Mouse (Mus musculus): ENCODE data around the gene Shc2. TPM values are rescaled to one million over a fixed set of nuclear protein-coding genes. Genes with fewer than 3 reads are reported as not detected.
A peak's percentile ranks its signal among the peaks of the same experiment; 100 is the strongest.

Gene Shc2
- polyA plus RNA-seq (2012; rRNA removed), result 0.97 and 1.6 TPM in 2 replicates

DNA sequence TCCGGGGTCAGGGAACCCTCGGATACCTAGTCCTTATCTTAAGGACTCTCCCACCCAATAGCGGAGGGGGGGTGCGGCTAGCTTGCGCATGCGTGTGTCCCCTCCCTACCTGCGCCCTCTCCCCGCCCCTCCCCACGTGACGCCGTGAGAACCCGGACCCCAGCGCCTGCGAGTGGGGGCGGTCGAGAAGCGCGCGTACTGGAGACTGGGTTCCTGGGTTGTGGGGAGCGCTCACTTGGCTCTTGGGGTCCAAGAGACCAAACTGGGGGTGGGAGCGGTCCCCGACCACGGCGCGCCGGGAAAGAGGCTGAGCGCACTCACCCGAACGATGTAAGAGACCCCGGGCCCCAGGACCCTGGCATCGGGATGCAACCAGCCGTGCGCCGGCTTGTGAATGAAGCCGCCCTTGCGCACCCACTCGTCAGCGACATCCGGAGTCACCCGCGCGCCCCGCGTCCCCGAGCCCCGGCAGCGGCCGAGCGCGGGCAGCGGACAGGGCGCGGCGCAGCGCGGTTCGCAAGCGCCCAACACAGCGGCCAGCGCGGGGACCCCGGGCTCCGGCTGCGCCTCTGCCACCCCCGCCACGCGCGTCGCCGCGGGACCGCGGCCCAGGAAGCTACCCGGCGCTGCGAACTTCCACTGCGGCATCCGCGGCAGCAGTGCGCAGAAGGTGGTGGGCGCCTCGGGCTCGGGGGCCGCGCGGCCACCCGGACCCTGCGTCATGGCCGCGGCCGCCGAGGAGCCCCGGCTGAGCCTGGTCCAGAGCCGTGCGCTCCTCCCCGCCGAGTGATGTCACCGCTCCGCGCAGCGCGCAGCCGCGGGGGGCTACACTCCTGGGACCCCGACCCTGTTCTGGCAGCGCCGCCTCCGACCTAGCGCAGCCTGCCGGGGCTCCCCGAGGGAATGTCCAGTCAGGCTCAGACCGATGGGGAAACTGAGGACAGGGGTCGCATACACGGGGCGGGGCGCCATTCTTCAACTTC lies at the start of gene Shc2:
Gene Shc2 (minus strand): TSS at position 791 of the 983 bp plus-strand sequence.
- H3K36me3 ChIP-seq (ENCODE audit: control insufficient read depth, insufficient read depth, low read length), result no peaks in the 10 kb centered on the region
- H3K4me1 ChIP-seq (ENCODE audit: control insufficient read depth, insufficient read depth, low read length), result no peaks in the 10 kb centered on the region
- DNase-seq, result no peak
- peak within 1 kb of the TSS; percentile 18; the same call in 1 of the 2 replicates for H3K4me3 ChIP-seq (ENCODE audit: insufficient read depth, low read depth, low read length)
- TF ChIP-seq CTCF (conservative IDR thresholded peaks at IDR 0.05; ENCODE audit: insufficient read depth, insufficient read length, low read depth, low read length) (no peak), POLR2A (IDR thresholded peaks at IDR 0.05; ENCODE audit: low read depth, low read length) (no peak)
- 1% methylated on average over 112 of the region's 116 CpGs for WGBS
- H3K27ac ChIP-seq (ENCODE audit: insufficient read depth, low read depth, low read length), result no peak within 1 kb of the TSS
- H3K27me3 ChIP-seq (replicated peaks; ENCODE audit: control insufficient read depth, insufficient read depth, low read length), result no peaks in the 10 kb centered on the region; the same call in 1 of the 2 replicates

DNA sequence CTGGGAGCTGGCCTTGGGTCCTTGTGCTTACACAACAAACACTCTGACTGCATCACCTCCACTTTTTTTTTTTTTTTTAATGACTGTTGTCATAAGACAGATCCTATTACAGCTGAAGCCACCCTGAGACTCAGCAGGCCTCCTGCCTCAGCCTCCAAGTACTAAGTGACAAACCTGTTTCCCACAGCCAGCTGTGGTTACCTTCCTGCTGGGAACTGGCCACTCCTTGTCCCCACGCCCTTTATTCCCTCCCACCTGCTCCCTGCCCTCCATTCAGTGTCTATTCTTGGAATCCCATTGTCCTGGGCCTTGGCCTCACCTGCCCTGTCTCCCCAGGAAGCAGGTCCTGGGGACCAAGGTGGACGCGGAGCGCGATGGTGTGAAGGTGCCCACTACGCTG lies 49.8 kb upstream of the Shc2 start:
- WGBS, result 92% methylated on average over 6 of the region's 6 CpGs
- Histone ChIP-seq H3K4me3 (ENCODE audit: insufficient read depth, low read depth, low read length) (no peak overlapping the region), H3K27ac (ENCODE audit: insufficient read depth, low read depth, low read length) (no peak overlapping the region), H3K4me1 (ENCODE audit: control insufficient read depth, insufficient read depth, low read length) (peaks cover 10% of the 10 kb centered on the region; the same call in 1 of the 2 replicates), H3K27me3 (replicated peaks; ENCODE audit: control insufficient read depth, insufficient read depth, low read length) (no peaks in the 10 kb centered on the region), H3K36me3 (ENCODE audit: control insufficient read depth, insufficient read depth, low read length) (no peaks in the 10 kb centered on the region)
- no peak for DNase-seq
- TF ChIP-seq CTCF (conservative IDR thresholded peaks at IDR 0.05; ENCODE audit: insufficient read depth, insufficient read length, low read depth, low read length), result no peak
- TF ChIP-seq POLR2A (IDR thresholded peaks at IDR 0.05; ENCODE audit: low read depth, low read length), result no peak

DNA sequence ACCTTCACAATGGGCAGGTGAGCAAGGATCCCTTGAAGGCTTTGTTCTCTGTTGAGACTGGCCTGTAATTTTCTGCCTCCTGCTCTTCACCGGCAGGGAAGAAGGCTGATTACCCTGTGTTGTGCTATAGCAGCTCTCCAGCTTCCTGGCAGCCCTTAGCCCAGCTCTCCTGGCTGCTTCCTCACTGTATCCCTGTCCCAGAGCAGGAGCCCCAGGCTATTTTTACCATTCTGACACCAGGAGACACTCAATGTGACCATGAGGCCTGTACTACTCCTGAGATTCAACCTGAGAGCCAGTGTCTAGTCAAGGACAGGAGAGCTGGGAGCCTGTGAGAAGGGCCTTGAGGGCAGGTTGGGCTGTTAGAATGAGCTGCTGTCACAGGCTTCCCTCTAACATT lies 49.0 kb upstream of the Shc2 start:
- H3K4me1 ChIP-seq (ENCODE audit: control insufficient read depth, insufficient read depth, low read length), result peaks cover 10% of the 10 kb centered on the region; the same call in 1 of the 2 replicates
- no peaks in the 10 kb centered on the region for H3K27me3 ChIP-seq (replicated peaks; ENCODE audit: control insufficient read depth, insufficient read depth, low read length)
- H3K36me3 ChIP-seq (ENCODE audit: control insufficient read depth, insufficient read depth, low read length), result no peaks in the 10 kb centered on the region
- H3K4me3 ChIP-seq (ENCODE audit: insufficient read depth, low read depth, low read length), result no peak overlapping the region
- TF ChIP-seq POLR2A (IDR thresholded peaks at IDR 0.05; ENCODE audit: low read depth, low read length) (no peak), CTCF (conservative IDR thresholded peaks at IDR 0.05; ENCODE audit: insufficient read depth, insufficient read length, low read depth, low read length) (no peak)
- DNase-seq, result no peak
- 84% methylated on average over 1 of the region's 1 CpGs for WGBS
- no peak overlapping the region for H3K27ac ChIP-seq (ENCODE audit: insufficient read depth, low read depth, low read length)

DNA sequence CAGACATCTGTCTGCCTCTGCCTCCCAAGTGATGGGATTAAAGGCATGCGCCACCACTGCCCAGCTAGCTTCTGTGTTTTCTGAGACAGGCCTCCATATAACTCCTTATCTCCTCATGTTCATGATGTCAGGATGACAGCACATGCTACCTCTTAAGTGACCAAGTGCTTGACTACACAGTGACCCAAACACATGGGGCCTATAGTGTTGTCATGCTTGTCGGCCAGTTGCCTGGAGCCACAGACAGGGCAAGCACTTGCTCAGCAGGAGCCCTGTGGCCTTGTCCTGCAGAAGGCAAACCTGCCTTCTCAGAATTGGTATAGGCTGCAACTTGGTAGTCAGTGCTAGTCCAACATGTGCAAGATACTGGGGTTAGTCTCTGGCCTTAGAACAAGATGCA lies 48.5 kb upstream of the Shc2 start:
- TF ChIP-seq CTCF (conservative IDR thresholded peaks at IDR 0.05; ENCODE audit: insufficient read depth, insufficient read length, low read depth, low read length) (no peak), POLR2A (IDR thresholded peaks at IDR 0.05; ENCODE audit: low read depth, low read length) (no peak)
- Histone ChIP-seq H3K36me3 (ENCODE audit: control insufficient read depth, insufficient read depth, low read length) (no peaks in the 10 kb centered on the region), H3K27ac (ENCODE audit: insufficient read depth, low read depth, low read length) (no peak overlapping the region), H3K27me3 (replicated peaks; ENCODE audit: control insufficient read depth, insufficient read depth, low read length) (no peaks in the 10 kb centered on the region), H3K4me1 (ENCODE audit: control insufficient read depth, insufficient read depth, low read length) (peaks cover 10% of the 10 kb centered on the region; the same call in 1 of the 2 replicates), H3K4me3 (ENCODE audit: insufficient read depth, low read depth, low read length) (no peak overlapping the region)
- no peak for DNase-seq
- WGBS, result 91% methylated on average over 2 of the region's 2 CpGs

DNA sequence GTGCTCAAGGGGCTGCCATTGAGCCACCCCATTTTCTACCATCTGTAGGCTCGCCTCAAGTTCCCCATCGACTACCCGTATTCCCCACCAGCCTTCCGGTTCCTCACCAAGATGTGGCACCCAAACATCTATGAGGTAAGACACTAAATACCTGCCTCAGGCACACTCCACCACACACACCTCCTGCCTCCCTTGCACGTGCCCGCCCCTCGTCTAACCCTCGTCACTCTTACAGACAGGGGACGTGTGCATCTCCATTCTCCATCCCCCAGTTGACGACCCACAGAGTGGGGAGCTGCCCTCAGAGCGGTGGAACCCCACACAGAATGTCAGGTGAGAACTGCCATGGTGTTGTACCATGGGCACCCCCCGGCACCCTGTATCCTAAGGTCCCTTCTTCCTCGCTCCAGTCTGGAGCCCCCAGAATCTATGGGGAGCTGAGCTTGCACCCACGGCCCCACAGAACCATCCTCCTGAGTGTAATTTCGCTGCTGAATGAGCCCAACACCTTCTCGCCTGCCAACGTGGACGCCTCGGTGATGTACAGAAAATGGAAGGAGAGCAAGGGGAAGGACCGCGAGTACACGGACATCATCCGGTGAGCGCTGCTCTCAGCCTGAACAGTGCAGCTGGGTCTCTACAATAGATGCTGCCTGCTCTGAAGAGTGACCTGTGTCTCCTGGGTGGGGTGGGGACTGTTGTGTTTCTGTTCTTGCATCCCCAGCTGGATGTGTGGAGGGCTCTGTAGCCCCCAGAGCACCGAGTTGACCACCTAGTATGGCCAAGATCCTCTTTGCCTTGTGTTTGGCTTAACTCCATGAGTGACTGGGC lies 47.3 kb upstream of the Shc2 start:
- Histone ChIP-seq H3K4me1 (ENCODE audit: control insufficient read depth, insufficient read depth, low read length) (peaks cover 10% of the 10 kb centered on the region; the same call in 1 of the 2 replicates), H3K27ac (ENCODE audit: insufficient read depth, low read depth, low read length) (no peak overlapping the region), H3K4me3 (ENCODE audit: insufficient read depth, low read depth, low read length) (no peak overlapping the region), H3K36me3 (ENCODE audit: control insufficient read depth, insufficient read depth, low read length) (no peaks in the 10 kb centered on the region), H3K27me3 (replicated peaks; ENCODE audit: control insufficient read depth, insufficient read depth, low read length) (no peaks in the 10 kb centered on the region)
- WGBS, result 90% methylated on average over 25 of the region's 25 CpGs
- TF ChIP-seq CTCF (conservative IDR thresholded peaks at IDR 0.05; ENCODE audit: insufficient read depth, insufficient read length, low read depth, low read length) (no peak), POLR2A (IDR thresholded peaks at IDR 0.05; ENCODE audit: low read depth, low read length) (no peak)
- DNase-seq, result no peak

DNA sequence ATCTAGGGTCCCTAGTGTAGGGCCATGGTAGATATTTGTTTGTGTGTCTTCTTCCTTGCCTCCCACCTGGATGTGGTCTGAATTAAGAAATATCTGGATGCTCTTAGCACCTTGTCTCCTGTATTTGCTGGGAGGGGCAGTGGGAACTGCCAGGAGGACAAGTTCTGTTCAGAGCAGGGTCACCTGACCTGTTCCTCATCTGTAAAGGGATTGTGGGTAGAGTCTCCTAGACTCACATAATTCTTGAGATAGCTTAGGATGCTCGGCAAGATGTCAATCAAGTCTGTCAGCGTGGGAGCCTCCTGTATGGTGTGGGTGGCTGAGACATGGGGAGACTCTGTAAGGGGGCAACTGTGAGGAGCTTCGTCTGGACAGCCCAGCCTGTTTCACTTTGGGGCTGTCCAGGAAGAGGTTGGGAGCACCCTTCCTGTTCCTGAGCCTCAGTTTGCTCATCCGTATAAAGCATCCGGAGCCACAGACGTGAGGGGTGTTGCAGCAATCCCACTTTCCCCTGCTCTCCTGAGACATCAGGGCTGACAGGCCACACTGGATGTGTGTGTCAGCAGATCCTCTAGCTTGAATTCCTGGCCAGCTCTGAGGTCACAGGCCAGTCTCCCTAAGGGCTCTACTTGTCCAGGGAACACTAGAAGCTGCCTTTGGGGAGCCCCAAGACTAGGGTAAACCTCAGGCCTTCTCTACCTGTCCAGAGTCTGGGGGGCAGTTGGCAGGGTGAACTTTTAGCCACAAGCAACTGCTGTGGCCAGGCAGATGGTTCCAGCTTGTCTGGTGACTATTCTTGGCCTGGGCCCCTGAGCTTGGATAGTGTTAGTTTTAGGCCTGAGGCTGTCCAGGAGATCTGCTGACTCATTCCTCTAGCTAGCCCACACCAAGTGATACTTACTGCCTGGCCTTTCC lies 46.3 kb upstream of the Shc2 start:
- 43% methylated on average over 6 of the region's 6 CpGs for WGBS
- TF ChIP-seq POLR2A (IDR thresholded peaks at IDR 0.05; ENCODE audit: low read depth, low read length) (no peak), CTCF (conservative IDR thresholded peaks at IDR 0.05; ENCODE audit: insufficient read depth, insufficient read length, low read depth, low read length) (no peak)
- Histone ChIP-seq H3K4me3 (ENCODE audit: insufficient read depth, low read depth, low read length) (peak overlapping the region; percentile 90), H3K27ac (ENCODE audit: insufficient read depth, low read depth, low read length) (no peak overlapping the region), H3K4me1 (ENCODE audit: control insufficient read depth, insufficient read depth, low read length) (peaks cover 10% of the 10 kb centered on the region; the same call in 1 of the 2 replicates), H3K27me3 (replicated peaks; ENCODE audit: control insufficient read depth, insufficient read depth, low read length) (no peaks in the 10 kb centered on the region), H3K36me3 (ENCODE audit: control insufficient read depth, insufficient read depth, low read length) (no peaks in the 10 kb centered on the region)
- peak; percentile 58 for DNase-seq
